Mouse (Mus musculus): ENCODE data around the gene Lix1.

DNA sequence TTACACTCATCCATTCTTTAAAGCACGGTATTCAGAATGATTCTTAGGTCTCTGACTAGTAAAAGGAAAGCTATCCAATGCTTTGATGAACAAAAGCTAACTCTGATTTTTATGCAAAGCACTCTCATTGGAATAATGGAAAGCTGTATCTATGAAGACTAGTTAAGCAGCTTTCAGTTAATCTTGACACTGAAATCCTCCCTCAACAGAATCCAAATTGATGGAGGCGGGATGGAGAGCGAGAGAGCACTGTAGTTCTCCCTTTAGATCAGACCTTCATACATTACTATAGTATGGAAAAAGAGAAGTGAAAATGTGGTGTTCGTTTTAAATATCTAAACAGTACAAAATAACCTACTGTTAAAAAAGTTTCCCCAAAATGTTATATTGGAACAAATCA, 31.2 kb downstream of the Lix1 start:
- TF ChIP-seq CTCF (IDR thresholded peaks at IDR 0.05) (no peak), EP300 (IDR thresholded peaks at IDR 0.05) (no peak)

Data from lung, postnatal 0 days (tissue).